Mouse (Mus musculus): ENCODE measurements around the gene Aff1. TPM values are rescaled to one million over a fixed set of nuclear protein-coding genes. Genes with fewer than 3 reads are reported as not detected.

Aff1 gene
- polyA plus RNA-seq, 1 experiment: 13.6 TPM

- no peaks in the 10 kb centered on the region for H3K9me3 ChIP-seq
- peaks cover 27% of the 10 kb centered on the region for H3K36me3 ChIP-seq (replicated peaks; ENCODE audit: low read length)
- H3K4me1 ChIP-seq: peaks cover 92% of the 10 kb centered on the region
- no peak overlapping the region for H3K4me3 ChIP-seq (replicated peaks)
- TF ChIP-seq GATA1 (IDR thresholded peaks at IDR 0.05; ENCODE audit: borderline replicate concordance, low read length): no peak
- no peak for TF ChIP-seq FLI1 (IDR thresholded peaks at IDR 0.05; ENCODE audit: low read length)
- no peaks in the 10 kb centered on the region for H3K27me3 ChIP-seq (replicated peaks)
These were observed 82.6 kb downstream of the Aff1 start for GRCm38 (mm10) chr5:103774703-103775333.

DNA sequence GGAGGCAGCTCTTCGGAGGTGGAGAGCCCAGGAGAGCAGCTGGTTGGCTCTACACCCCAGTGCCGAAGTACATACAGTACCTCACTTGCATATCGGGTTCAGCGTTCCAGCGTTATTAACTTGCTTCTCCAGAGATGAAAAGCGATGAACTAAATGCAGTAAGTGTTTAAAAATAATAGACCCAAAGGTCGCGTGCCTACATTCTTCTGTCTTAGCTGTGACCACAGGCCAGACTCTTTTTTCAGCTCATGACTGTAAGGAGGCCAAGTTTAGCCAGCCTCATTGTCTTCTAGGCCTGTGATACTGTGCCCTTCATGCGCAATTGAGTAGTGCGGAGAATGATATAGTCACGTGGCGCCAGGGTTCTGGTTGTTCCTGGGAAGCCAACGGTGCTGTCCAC, 83.3 kb downstream of the Aff1 start:
- H3K9me3 ChIP-seq: no peaks in the 10 kb centered on the region
- H3K36me3 ChIP-seq (replicated peaks; ENCODE audit: low read length): peaks cover 21% of the 10 kb centered on the region
- TF ChIP-seq FLI1 (IDR thresholded peaks at IDR 0.05; ENCODE audit: low read length): no peak
- TF ChIP-seq GATA1 (IDR thresholded peaks at IDR 0.05; ENCODE audit: borderline replicate concordance, low read length): no peak
- no peaks in the 10 kb centered on the region for H3K27me3 ChIP-seq (replicated peaks)
- H3K4me1 ChIP-seq: peaks cover 92% of the 10 kb centered on the region
- H3K4me3 ChIP-seq (replicated peaks): no peak overlapping the region

DNA sequence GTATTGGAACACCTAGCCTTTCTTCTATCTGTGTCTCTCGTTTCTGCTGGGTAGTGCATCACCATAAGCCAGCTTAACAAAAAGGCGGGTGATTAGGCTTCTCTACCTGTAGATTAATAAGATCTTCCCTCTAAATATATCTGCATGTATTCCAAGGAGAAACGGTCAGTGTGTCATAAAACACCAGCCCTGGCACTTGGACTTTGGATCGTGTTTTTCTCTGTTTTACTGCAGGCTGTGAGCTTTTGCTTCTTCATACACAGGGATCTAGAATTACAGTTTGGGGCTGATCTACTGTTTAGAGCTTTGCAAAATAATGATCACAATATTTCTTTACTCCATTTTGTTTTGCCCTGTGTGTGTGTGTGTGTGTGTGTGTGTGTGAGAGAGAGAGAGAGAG, 84.7 kb downstream of the Aff1 start:
- Histone ChIP-seq H3K36me3 (replicated peaks; ENCODE audit: low read length) (peaks cover 19% of the 10 kb centered on the region), H3K4me3 (replicated peaks) (no peak overlapping the region), H3K27me3 (replicated peaks) (no peaks in the 10 kb centered on the region), H3K4me1 (peaks cover 92% of the 10 kb centered on the region), H3K9me3 (no peaks in the 10 kb centered on the region)
- no peak for TF ChIP-seq GATA1 (IDR thresholded peaks at IDR 0.05; ENCODE audit: borderline replicate concordance, low read length)
- TF ChIP-seq FLI1 (IDR thresholded peaks at IDR 0.05; ENCODE audit: low read length): no peak

GRCm38 (mm10) chr5:103777446-103777845, 85.3 kb downstream of the Aff1 start:
- H3K9me3 ChIP-seq: no peaks in the 10 kb centered on the region
- H3K4me1 ChIP-seq: peaks cover 91% of the 10 kb centered on the region
- no peak overlapping the region for H3K4me3 ChIP-seq (replicated peaks)
- H3K36me3 ChIP-seq (replicated peaks; ENCODE audit: low read length): peaks cover 19% of the 10 kb centered on the region
- no peak for TF ChIP-seq GATA1 (IDR thresholded peaks at IDR 0.05; ENCODE audit: borderline replicate concordance, low read length)
- TF ChIP-seq FLI1 (IDR thresholded peaks at IDR 0.05; ENCODE audit: low read length): no peak
- H3K27me3 ChIP-seq (replicated peaks): no peaks in the 10 kb centered on the region

- Histone ChIP-seq H3K27me3 (replicated peaks) (no peaks in the 10 kb centered on the region), H3K36me3 (replicated peaks; ENCODE audit: low read length) (peaks cover 30% of the 10 kb centered on the region), H3K4me1 (peaks cover 86% of the 10 kb centered on the region), H3K9me3 (no peaks in the 10 kb centered on the region), H3K4me3 (replicated peaks) (peak overlapping the region; percentile 40)
- no peak for TF ChIP-seq GATA1 (IDR thresholded peaks at IDR 0.05; ENCODE audit: borderline replicate concordance, low read length)
- no peak for TF ChIP-seq FLI1 (IDR thresholded peaks at IDR 0.05; ENCODE audit: low read length)
These were observed 86.3 kb downstream of the Aff1 start for GRCm38 (mm10) chr5:103778314-103779117.

GRCm38 (mm10) chr5:103779836-103780235, 87.7 kb downstream of the Aff1 start:
- H3K27me3 ChIP-seq (replicated peaks): no peaks in the 10 kb centered on the region
- H3K4me1 ChIP-seq: peaks cover 75% of the 10 kb centered on the region
- peaks cover 43% of the 10 kb centered on the region for H3K36me3 ChIP-seq (replicated peaks; ENCODE audit: low read length)
- H3K9me3 ChIP-seq: no peaks in the 10 kb centered on the region
- TF ChIP-seq FLI1 (IDR thresholded peaks at IDR 0.05; ENCODE audit: low read length): no peak
- TF ChIP-seq GATA1 (IDR thresholded peaks at IDR 0.05; ENCODE audit: borderline replicate concordance, low read length): no peak
- H3K4me3 ChIP-seq (replicated peaks): no peak overlapping the region

DNA sequence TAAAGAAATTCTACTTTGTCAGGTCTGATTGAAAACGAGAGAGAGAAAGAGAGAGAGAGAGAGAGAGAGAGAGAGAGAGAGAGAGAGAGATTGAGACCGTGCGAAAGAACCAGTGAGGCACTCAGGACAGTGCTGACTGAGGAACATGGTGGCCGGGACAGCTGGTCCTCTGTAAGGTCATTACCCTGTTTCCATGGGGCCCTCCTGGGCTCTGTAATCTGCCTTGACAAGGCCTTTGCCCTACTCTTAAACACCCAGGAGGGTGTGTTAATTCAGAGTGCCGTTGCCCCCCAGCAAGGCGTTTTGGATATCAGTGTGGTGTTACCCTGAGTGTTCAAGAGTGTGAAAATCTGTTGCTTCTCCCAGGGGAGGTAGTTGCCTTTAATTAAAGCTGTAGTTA, 88.1 kb downstream of the Aff1 start:
- H3K27me3 ChIP-seq (replicated peaks): no peaks in the 10 kb centered on the region
- no peaks in the 10 kb centered on the region for H3K9me3 ChIP-seq
- peaks cover 71% of the 10 kb centered on the region for H3K4me1 ChIP-seq
- no peak for TF ChIP-seq FLI1 (IDR thresholded peaks at IDR 0.05; ENCODE audit: low read length)
- no peak for TF ChIP-seq GATA1 (IDR thresholded peaks at IDR 0.05; ENCODE audit: borderline replicate concordance, low read length)
- no peak overlapping the region for H3K4me3 ChIP-seq (replicated peaks)
- H3K36me3 ChIP-seq (replicated peaks; ENCODE audit: low read length): peaks cover 48% of the 10 kb centered on the region

- Histone ChIP-seq H3K27me3 (replicated peaks) (no peaks in the 10 kb centered on the region), H3K4me1 (peaks cover 65% of the 10 kb centered on the region), H3K36me3 (replicated peaks; ENCODE audit: low read length) (peaks cover 48% of the 10 kb centered on the region), H3K9me3 (no peaks in the 10 kb centered on the region), H3K4me3 (replicated peaks) (no peak overlapping the region)
- TF ChIP-seq FLI1 (IDR thresholded peaks at IDR 0.05; ENCODE audit: low read length): no peak
- TF ChIP-seq GATA1 (IDR thresholded peaks at IDR 0.05; ENCODE audit: borderline replicate concordance, low read length): no peak
These were observed 88.7 kb downstream of the Aff1 start for GRCm38 (mm10) chr5:103780836-103781235.

- peaks cover 64% of the 10 kb centered on the region for H3K36me3 ChIP-seq (replicated peaks; ENCODE audit: low read length)
- TF ChIP-seq GATA1 (IDR thresholded peaks at IDR 0.05; ENCODE audit: borderline replicate concordance, low read length) (no peak), FLI1 (IDR thresholded peaks at IDR 0.05; ENCODE audit: low read length) (no peak)
- peaks cover 61% of the 10 kb centered on the region for H3K4me1 ChIP-seq
- H3K9me3 ChIP-seq: no peaks in the 10 kb centered on the region
- no peaks in the 10 kb centered on the region for H3K27me3 ChIP-seq (replicated peaks)
- no peak overlapping the region for H3K4me3 ChIP-seq (replicated peaks)
These were observed 91.0 kb downstream of the Aff1 start for GRCm38 (mm10) chr5:103783086-103783668.

DNA sequence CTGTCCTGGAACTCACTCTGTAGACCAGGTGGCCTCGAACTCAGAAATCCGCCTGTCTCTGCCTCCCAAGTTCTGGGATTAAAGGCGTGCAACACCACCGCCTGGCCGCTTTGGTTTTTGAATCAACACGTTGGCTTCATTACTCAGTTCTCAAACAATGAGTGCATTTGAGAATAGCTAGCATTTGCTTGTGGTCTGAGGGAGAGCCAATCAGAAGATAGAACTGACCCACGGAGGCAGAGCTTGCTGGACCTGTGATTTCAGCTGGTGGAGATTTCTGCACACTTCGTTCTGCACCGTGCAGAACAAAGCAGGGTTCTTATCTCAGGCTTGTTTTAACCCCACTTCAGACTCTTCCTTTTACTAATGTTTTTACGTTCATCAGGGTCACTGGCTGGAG, 93.9 kb downstream of the Aff1 start:
- H3K27me3 ChIP-seq (replicated peaks): no peaks in the 10 kb centered on the region
- H3K4me1 ChIP-seq: peaks cover 36% of the 10 kb centered on the region
- no peak overlapping the region for H3K4me3 ChIP-seq (replicated peaks)
- no peaks in the 10 kb centered on the region for H3K9me3 ChIP-seq
- peaks cover 79% of the 10 kb centered on the region for H3K36me3 ChIP-seq (replicated peaks; ENCODE audit: low read length)
- TF ChIP-seq FLI1 (IDR thresholded peaks at IDR 0.05; ENCODE audit: low read length) (no peak), GATA1 (IDR thresholded peaks at IDR 0.05; ENCODE audit: borderline replicate concordance, low read length) (no peak)

All from megakaryocyte, embryonic 14.5 days (primary cell).